8 mouse cellular contexts compared by ENCODE assay signal in the genomic region with DNA sequence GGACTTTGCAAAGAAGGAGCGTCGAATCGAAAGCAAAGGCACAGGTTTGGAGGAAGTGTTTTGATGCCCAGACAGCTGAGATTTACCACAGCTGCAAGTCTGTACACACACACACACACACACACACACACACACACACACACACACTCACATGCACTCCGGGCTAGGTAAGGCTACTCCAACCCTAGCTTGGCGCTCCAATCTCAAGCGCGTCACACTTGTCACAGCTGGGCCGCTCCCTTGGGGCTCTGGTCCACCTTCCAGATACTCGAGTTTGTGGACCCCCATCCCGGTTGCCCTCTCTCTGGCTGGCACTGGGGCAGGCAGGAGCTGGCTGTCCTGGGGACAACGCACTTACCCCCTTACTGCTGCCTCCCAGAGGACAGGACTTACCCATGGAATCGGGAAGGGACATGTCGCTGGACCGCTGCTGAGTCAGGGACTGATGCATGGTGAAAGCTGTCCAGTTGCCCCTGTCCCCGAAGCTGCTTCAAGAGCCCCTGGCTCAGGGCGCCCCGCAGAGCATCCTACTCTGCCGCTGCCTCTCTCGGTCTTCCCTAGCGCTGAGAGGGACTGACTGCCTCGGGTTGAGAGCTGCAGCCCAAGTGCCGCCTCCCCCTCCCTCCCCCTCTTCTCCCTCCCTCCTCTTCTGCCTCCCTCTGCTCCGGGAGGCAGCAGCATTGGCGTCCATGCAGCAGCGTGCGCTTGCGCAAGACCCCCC. TPM values are rescaled to one million over a fixed set of nuclear protein-coding genes. Genes with fewer than 3 reads are reported as not detected.
DNase-seq lines count a peak whose midpoint lies in the region; ATAC-seq and TF ChIP-seq lines count a peak whose summit lies in the region.

A gene (minus strand): TSS at position 589 of the 721 bp plus-strand sequence.

- peak in 1 of 2 experiments; percentile 4 for DNase-seq in spleen, adult 2 months (ENCODE audit: low read depth in 1 of 2, low spot score in 2 of 2)
- no peak for DNase-seq in spleen, postnatal 4 days (ENCODE audit: low spot score in 2 of 2)
- peak; percentile 5 for DNase-seq in cerebellum, adult 9-10 months
- peak; percentile 34 for DNase-seq in gastrocnemius, postnatal 14 days
- no peak for DNase-seq in liver, embryonic 13.5 days
- no peak for DNase-seq in urinary bladder, postnatal 25 days (ENCODE audit: low spot score)

- no peak for TF ChIP-seq CTCF in spleen, adult 2 months (IDR thresholded peaks at IDR 0.05; ENCODE audit: extremely low read depth, insufficient read depth, insufficient read length, insufficient replicate concordance)

- H3K27me3 ChIP-seq in spleen, adult 2 months (ENCODE audit: control insufficient read depth, insufficient read depth, low read length): no peaks in the 10 kb centered on the region; the same call in 1 of the 2 replicates
- no peaks in the 10 kb centered on the region for H3K27me3 ChIP-seq in intestine, embryonic 15.5 days (replicated peaks)
- peaks cover 27% of the 10 kb centered on the region for H3K27me3 ChIP-seq in liver, embryonic 13.5 days

- H3K4me3 ChIP-seq in spleen, adult 2 months (ENCODE audit: extremely low read depth, insufficient read depth, insufficient read length): peak within 1 kb of the TSS; percentile 51
- H3K4me3 ChIP-seq in intestine, embryonic 15.5 days (replicated peaks): peak within 1 kb of the TSS; percentile 34
- H3K4me3 ChIP-seq in liver, embryonic 13.5 days (replicated peaks): peak within 1 kb of the TSS; percentile 29

- peak; percentile 69 for ATAC-seq in intestine, embryonic 15.5 days
- ATAC-seq in liver, embryonic 13.5 days (ENCODE audit: low read depth): no peak
- ATAC-seq in neutrophil, adult 5-6 weeks (ENCODE audit: extremely low read depth, insufficient number of reproducible peaks, low FRiP score, poor library complexity, severe bottlenecking): 0 out of 2 replicates have a peak, but pooled peaks have one; percentile 23

- no peaks in the 10 kb centered on the region for H3K9me3 ChIP-seq in intestine, embryonic 15.5 days
- no peaks in the 10 kb centered on the region for H3K9me3 ChIP-seq in liver, embryonic 13.5 days (replicated peaks)

- H3K27ac ChIP-seq in spleen, adult 2 months (ENCODE audit: insufficient read depth, low read length): no peak within 1 kb of the TSS
- no peak within 1 kb of the TSS for H3K27ac ChIP-seq in intestine, embryonic 15.5 days
- no peak within 1 kb of the TSS for H3K27ac ChIP-seq in liver, embryonic 13.5 days

- WGBS in spleen, adult 2 months: 29% methylated on average over 27 of the region's 27 CpGs
- 26% methylated on average over 27 of the region's 27 CpGs for WGBS in intestine, embryonic 15.5 days
- 23% methylated on average over 22 of the region's 27 CpGs for WGBS in liver, embryonic 13.5 days (ENCODE audit: insufficient replicate concordance)

- TF ChIP-seq POLR2A in spleen, adult 2 months (IDR thresholded peaks at IDR 0.05; ENCODE audit: low read depth, low read length): no peak

- H3K36me3 ChIP-seq in spleen, adult 2 months (ENCODE audit: control insufficient read depth, insufficient read depth, low read length): no peaks in the 10 kb centered on the region
- H3K36me3 ChIP-seq in intestine, embryonic 15.5 days: no peaks in the 10 kb centered on the region
- H3K36me3 ChIP-seq in liver, embryonic 13.5 days: no peaks in the 10 kb centered on the region

- H3K9ac ChIP-seq in intestine, embryonic 15.5 days: no peak within 1 kb of the TSS
- no peak within 1 kb of the TSS for H3K9ac ChIP-seq in liver, embryonic 13.5 days

- intact Hi-C loops in gastrocnemius, postnatal 14 days (cut with DNase I; ENCODE audit: low total_unique reads): no loop called here

- H3K4me2 ChIP-seq in intestine, embryonic 15.5 days (replicated peaks): peak within 1 kb of the TSS; percentile 75
- peak within 1 kb of the TSS; percentile 46 for H3K4me2 ChIP-seq in liver, embryonic 13.5 days

- H3K4me1 ChIP-seq in spleen, adult 2 months (ENCODE audit: control insufficient read depth, insufficient read depth, insufficient read length): no peaks in the 10 kb centered on the region
- 0 out of 2 replicates have a peak, but pooled peaks cover 2% of the 10 kb centered on the region for H3K4me1 ChIP-seq in intestine, embryonic 15.5 days (replicated peaks)
- H3K4me1 ChIP-seq in liver, embryonic 13.5 days (replicated peaks): no peaks in the 10 kb centered on the region

RNA-seq across cellular contexts. Expression of the gene that starts here (rescaled TPM):
- 1.3 TPM in 2 replicates for polyA plus RNA-seq in spleen, adult 2 months (2012; rRNA removed)
- total RNA-seq in gastrocnemius, postnatal 14 days (2021): 1 to 10 TPM; 2.8 to 4.4 TPM
- polyA plus RNA-seq in intestine, embryonic 15.5 days (2015; fragmentation: Nextera tagmentation; extraction: Ambion mirVana): 25.5 and 30.6 TPM in 2 replicates
- polyA plus RNA-seq in liver, embryonic 13.5 days (2015; fragmentation: Nextera tagmentation; extraction: Ambion mirVana): 2.0 and 3.1 TPM in 2 replicates
- 0.35 TPM in 1 of 2 replicates, not detected in the other for total RNA-seq in neutrophil, adult 5-6 weeks (2017)

Comparison
In these comparisons a context has a peak if more than half of its experiments do, and no peak if none do; other contexts are left out.
1. Peak in ATAC-seq in neutrophil, adult 5-6 weeks; RNA of the gene not detected or under 1 TPM.
2. DNase-seq: peak in cerebellum, adult 9-10 months (single experiment) and gastrocnemius, postnatal 14 days (single experiment); none in spleen, postnatal 4 days (0 of 2), liver, embryonic 13.5 days (single experiment) and urinary bladder, postnatal 25 days (single experiment).
3. Peak in every context shown above with its lines, with median percentiles within 50 percentile points of each other: H3K4me3 ChIP-seq.